Mouse (Mus musculus) telencephalon, adult 2 months (tissue): ENCODE measurements at regions not wholly inside any gene's neighbourhood (a gene's known extent, or its start where the extent isn't known, plus 50 kb on each side); places are given as distances from the start of the nearest gene placed in this dataset.
"Not testable (repeated sequence)": the region's sequence is repeated elsewhere in the genome, so short reads cannot be mapped to it uniquely, and the experiment has no call there.

Source experiments
- DNase-seq: peaks from one replicate; pipeline ENCODE4 v3.0.0-alpha.2; 2011; ENCODE audit warnings: low read depth, low spot score

- DNase-seq: no peak
These were observed 148.1 kb upstream of the Gm12728 start for GRCm38 (mm10) chr4:105641582-105641981.

- DNase-seq: no peak
These were observed 140.7 kb upstream of the Gm12728 start for GRCm38 (mm10) chr4:105648820-105649446.

DNA sequence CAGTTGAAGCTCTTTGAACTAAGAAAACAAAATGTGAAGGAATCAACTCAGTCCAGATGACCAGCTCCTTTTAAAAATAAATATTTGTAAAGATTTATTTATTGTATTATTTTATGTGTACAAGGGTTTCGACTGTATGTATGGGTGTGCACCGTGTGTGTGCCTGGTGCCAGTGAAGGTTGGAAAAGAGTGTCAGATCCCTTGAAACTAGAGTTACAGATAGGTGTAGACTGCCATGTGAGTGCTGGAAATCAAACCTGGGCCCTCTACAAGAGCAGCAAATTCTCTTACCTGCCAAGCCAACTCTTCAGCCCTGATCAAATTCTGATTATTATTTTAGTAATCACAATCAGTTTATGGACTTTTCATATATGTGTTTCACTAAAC is 140.2 kb upstream of the Gm12728 start:
- no peak for DNase-seq

DNA sequence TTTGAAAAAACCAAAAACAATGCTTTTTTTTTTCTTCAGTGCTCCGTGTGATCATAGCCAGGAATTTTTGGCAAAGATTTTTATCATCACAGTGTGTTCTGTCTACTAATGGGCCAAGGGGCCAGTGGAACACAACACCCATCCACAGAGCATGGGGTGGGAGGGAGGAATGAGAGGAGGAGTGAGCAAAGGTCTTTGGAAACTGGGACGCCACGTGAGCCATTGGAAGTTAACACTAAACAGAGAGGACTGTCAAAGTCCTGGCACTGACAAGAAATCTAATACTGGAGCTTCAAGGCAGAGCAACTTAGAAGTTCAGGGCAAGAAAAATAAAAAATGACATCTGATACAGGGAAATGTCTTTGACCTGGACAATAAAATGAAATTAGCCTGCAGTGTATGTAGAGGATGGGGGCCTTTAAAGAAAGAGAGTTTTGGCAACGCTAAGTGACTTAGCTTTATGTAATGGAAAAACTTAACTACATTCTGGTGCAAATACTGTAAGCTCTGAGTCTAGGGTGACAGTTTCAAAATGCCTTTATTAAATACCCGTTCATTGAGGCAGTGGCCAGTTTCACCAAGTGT is 133.5 kb upstream of the Gm12728 start:
- DNase-seq: no peak

DNA sequence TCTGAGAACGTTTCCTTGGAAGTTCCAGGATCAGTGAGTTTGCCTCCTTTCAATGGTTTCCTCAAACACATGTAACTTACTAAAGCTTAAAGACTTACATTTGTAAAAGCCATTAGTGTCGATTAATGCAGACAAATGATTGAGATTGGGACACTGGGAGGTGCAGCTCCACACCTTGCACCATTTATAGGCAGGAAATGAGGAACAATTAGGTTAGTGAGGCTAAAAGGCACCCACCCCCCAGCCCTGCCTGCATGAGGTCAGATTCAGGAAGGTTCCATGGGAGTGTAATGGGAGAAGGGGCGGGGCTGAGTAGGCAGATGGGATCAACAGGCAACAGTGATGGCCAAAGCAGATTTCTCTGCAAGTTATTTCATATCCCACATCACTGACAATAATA is 131.1 kb upstream of the Gm12728 start:
- no peak for DNase-seq

DNA sequence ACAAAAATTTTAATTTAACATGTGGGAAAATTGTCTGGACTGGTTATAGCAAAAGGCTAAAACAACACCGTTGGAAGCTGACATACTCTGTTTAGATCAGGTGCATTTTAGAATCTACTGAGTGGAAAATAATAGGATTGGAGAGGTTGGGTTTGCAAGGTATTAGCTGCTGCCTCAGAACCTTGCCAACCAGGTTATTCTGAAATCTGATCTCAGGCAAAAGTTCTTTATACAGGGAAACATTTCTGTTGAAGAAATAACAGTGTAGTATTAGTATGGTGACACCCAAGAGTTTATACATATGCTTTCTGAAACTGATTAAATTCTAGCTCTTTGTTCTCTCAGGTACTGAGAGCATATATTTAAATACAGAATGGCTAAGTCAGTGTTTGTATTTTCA is 113.0 kb upstream of the Gm12728 start:
- DNase-seq: no peak

DNA sequence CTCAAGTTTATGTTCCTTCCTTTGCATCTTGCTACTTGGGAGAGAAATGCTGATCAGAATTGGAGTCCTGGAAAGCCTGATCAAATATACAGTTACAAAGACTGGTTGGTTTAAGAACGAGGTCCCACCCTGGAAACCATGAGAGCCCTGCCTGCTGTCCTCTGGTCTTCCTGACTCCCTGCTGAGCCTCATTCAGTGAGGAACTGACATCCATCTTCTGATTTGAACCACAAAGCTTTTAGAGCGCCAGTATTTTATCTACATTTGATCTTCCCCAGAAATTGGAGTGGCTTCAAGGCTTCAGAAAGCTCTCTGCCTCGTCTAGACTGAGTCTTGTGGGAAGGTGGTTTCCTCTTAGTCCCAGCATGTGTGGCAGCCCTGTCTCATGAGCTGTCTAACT is 99.0 kb upstream of the Gm12728 start:
- no peak for DNase-seq

DNA sequence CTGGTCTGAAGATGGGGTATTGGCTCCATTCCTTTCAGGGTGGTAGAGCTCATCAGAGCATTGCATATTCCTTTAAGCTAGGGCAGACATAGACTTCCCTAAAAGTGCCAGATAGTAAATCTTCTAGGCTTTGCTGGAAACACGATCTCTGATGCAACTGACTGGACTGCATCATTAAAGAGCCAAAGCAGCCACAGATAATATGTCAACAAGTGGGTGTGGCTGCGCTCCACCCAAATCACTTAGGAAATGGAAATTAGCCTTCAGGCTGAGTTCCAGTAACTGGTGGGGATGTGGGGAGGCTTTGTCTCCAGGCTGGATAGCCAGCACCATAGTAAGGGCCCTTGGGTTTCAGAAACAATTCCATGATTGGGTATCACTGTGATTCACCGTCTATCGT is 97.3 kb upstream of the Gm12728 start:
- DNase-seq: no peak

DNA sequence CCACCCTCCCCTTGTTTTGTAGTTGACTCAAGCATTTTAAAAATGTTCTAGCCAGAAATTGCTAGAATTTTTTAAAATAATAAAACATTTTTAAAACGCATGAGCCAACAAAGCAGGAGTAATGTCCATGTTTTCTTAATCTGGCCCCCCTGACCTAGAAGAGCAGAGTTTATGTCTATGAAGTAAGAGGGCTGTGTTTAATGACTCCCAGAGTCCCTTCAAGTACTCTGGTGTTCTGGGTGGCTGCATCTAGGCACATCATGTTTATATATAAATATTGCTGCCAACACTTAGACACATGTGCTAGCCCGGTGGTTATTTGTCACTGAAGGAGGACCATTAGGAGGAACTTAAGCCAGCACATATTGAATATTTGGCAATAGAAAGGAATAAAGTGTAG is 93.8 kb upstream of the Gm12728 start:
- DNase-seq: no peak

GRCm38 (mm10) chr4:105697123-105697522 is 92.5 kb upstream of the Gm12728 start:
- no peak for DNase-seq

DNA sequence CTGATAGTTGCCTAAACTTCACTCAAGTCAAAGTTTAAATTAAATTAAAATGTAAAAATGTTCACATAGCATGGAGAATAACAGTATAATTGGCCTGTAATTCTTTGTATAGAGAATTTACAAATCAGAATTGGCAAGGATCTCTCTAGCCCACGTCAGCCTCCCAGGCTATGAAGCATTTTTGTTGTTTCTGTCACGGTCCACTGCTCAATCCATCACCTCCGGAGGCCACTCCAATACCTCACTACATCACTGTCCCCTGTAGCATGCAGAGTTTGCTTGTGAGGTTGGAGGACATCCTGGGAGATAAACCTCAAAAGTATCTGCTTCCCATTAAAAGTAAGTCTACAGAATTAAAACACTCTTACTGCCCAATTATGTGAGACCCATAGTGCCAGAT is 87.6 kb upstream of the Gm12728 start:
- DNase-seq: no peak

GRCm38 (mm10) chr4:105703408-105703807 is 86.3 kb upstream of the Gm12728 start:
- DNase-seq: no peak

- no peak for DNase-seq
These were observed 85.4 kb upstream of the Gm12728 start for GRCm38 (mm10) chr4:105704271-105704670.

DNA sequence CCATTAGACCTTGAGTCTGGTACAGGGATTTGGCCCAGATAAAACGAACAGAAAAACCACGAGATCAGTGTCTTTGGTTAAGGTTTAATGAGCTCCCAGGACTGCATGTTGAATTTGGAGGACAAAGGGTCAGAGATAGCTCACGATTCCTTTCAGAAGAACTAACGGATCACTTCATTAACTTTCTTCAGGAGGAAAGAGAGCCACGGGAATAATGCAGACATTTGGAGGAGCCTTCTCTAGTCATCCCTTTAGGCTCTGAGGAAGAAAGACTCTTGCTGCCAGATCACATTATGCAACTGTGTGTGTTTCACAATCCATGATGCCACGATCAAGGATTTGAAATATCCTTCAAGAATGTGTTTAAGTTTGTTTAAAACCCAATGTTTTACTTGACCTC is 83.7 kb upstream of the Gm12728 start:
- DNase-seq: no peak

GRCm38 (mm10) chr4:105708080-105708796 is 81.4 kb upstream of the Gm12728 start:
- no peak for DNase-seq

- DNase-seq: peak; percentile 42
These were observed 75.7 kb upstream of the Gm12728 start for GRCm38 (mm10) chr4:105713956-105714355.

GRCm38 (mm10) chr4:105718080-105718479 is 71.6 kb upstream of the Gm12728 start:
- DNase-seq: no peak

DNA sequence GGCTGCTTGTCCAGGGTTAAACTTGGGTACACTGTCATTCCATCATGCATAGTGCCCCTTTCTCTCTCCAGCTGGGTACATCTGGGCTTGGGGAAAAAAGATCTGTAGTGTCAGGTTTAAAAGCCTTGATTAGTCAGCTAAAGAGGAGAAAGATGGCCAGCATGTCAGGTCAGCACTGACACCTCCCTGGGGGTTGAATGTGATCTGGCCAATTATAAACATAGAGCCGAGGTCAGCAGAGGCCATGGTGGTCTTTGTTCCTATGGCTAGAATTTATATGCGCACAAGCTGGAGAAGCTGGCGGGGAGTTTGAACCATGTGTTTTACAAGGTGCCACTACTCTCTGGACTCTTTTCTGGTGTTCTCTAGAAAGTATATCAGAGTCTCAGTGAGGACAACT is 61.0 kb upstream of the Gm12728 start:
- DNase-seq: no peak

DNA sequence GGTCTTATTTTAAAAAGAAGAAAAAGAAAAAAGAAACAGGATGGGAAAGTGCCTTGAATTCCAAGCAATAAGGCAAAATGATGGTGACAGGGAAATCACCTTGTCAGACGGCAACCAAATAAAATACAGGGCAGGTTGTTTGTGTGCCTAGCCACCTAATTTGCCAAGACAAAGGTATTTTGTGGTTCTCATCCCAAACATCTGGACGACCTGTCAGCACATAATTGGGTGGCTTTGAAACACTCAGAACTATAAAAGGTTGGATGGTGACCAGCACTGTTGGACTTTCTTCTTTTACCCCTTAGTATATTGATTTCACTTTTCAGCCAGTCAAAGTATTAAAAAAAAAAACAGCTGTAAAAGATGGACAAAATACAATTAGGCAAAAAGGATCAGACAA is 58.8 kb upstream of the Gm12728 start:
- no peak for DNase-seq

- not testable (repeated sequence) for DNase-seq
These were observed 54.6 kb upstream of the Gm12728 start for GRCm38 (mm10) chr4:105735116-105735515.
